Mouse (Mus musculus) WW6 (cell line): ENCODE measurements around the gene Mecr.
"Not testable (repeated sequence)": the region's sequence is repeated elsewhere in the genome, so short reads cannot be mapped to it uniquely, and the experiment has no call there.

Experiments used
- DNase-seq: peaks from one replicate; pipeline ENCODE4 v3.0.0-alpha.2; 2013; ENCODE audit warnings: low read depth, low spot score

Mecr gene

GRCm38 (mm10) chr4:131843290-131843743 is at the start of gene Mecr:
Mecr (plus strand) TSS chr4:131843470.
- DNase-seq, result peak; percentile 75

- no peak for DNase-seq
Measured at GRCm38 (mm10) chr4:131796312-131797080, 46.8 kb upstream of the Mecr start.

DNA sequence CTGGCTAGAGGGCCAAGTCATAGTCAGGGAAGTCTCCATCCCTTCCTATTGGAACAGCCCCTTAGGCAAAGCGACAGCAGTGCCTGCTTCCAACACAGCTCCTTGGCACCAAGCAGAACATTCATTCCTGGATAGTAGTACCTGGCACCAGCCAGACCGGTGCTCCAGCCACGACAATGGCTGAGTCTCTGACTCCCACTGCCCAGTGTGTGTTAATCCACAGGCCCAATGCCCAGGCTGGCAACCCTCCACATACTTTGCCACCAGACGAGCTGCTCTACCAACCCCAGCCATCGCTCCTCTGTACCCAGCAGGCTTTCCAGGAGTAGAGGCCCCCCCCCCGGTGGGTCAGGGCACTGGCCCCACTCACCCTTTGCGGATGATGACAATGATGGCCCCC is 45.8 kb upstream of the Mecr start:
- no peak for DNase-seq

DNA sequence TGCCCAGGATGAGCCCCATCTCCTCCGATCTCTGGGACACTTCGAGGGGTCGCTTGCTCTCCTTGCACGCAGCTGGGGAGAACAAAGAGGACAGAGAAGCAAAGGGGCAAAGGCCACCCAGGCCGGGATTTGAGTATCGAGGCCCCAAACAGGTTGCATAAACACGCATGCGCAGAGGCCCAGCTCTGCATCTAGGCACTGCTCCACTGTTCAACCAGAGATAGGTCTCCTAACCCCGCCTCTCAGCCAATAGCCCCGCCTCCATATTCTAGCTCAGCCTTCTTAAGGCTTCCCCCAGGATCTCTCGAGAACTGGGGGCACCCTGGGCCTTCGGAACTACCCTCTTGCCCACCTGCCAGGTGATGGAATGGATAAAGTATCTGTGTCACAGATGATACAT is 45.4 kb upstream of the Mecr start:
- no peak for DNase-seq

DNA sequence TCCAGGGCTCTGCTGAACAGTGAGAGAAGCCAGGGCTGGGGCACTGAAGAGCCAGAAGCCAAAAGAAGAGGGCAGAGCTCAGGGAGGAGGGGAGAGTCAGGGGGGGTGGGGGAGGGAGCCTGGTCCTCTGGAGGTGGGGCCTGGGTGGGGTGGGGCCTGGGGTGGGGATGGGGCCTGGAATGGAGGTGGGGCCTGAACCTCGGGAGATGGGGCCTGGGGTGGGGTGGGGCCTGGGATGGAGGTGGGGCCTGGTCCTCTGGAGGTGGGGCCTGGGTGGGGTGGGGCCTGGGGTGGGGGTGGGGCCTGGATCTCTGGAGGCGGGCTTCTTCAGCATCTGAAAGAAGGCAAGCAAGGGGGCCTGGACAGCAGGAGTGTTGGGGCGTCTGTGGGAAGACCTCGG is 44.3 kb upstream of the Mecr start:
- no peak for DNase-seq

DNA sequence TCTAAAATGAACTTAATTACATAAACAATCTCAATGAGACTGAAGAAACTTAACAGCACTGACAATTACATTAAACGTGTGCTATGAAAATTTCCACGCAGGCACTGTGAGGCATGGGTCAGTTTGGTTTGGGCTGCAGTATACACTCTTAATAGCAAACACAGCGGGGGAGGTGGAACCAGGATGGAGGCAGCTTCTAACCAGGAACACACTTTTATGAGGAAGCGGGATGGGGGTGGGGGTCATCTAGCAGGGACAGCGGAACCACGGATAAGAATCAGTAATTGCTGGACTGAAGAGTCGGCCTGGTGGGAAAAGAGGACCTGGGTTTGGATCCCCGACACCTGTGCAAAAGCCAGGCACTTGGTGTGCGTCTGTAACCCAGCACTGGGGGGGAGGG is 39.4 kb upstream of the Mecr start:
- DNase-seq, result no peak

DNA sequence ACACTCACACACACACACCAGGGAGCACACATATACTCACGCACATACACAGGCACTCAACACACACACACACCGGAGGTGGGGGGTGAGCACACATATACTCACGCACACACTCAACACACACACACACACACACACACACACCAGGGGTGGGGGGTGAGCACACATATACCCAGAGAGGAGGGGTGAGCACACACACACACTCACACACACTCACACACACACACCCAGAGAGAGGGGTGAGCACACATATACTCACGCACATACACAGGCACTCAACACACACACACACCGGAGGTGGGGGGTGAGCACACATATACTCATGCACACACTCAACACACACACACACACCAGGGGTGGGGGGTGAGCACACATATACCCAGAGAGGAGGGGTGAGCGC is 38.5 kb upstream of the Mecr start:
- not testable (repeated sequence) for DNase-seq

- DNase-seq, result no peak
Measured at GRCm38 (mm10) chr4:131805255-131805654, 38.0 kb upstream of the Mecr start.

GRCm38 (mm10) chr4:131812458-131812857 is 30.8 kb upstream of the Mecr start:
- DNase-seq, result no peak

GRCm38 (mm10) chr4:131813798-131814197 is 29.5 kb upstream of the Mecr start:
- DNase-seq, result no peak

DNA sequence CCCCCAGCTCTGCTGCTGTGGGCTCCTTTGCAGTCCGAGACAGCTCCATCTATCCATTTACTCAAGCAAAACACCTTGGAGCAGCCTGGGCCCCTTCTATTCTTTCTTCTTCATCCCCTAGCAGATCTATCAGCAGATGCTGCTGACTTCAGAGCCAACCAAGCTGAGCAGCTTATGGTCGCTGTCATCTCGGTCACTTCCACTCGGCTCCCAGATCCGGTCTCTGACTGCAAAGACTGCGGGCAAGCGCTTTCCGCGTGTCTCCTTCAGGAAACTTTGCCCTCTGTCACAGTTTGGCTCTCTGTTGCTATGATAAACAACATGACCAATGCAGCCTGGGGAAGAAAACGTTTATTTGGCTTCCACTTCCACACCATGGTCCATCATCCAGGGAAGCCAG is 28.4 kb upstream of the Mecr start:
- no peak for DNase-seq

DNA sequence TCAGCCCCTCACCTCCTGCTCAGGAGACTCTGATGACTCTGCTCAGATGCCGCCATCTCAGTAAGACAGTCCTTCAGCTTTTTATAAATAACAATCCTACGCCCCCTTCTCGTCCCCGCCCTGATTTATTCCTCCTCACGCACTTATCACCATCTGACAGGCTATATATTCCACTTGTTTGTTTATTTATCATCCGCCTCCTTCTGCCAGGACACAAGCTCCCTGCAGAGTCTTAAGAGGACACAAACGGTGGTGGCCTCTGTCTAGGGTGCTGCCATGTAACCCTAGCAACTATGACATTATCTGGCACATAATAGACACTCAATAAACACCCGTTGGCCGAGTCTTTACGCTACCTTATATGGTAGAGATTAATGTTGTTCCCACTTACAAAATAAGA is 27.5 kb upstream of the Mecr start:
- DNase-seq, result no peak

- no peak for DNase-seq
Measured at GRCm38 (mm10) chr4:131818926-131819325, 24.3 kb upstream of the Mecr start.

- DNase-seq, result no peak
Measured at GRCm38 (mm10) chr4:131821161-131821731, 22.0 kb upstream of the Mecr start.

DNA sequence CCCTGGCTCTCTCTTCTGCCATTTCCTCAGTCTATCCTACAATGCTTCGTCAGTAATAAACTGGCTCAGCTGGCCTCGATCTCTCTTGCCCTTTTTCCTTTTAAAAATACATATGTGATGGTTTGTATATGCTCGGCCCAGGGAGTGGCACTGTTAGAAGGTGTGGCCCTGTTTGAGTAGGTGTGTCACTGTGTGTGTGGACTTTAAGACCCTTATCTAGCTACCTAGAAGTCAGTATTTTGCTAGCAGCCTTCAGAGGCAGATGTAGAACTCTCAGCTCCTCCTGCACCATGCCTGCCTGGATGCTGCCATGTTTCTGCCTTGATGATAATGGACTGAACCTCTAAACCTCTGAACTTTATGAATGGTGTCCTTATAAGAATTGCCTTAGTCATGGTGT is 20.7 kb upstream of the Mecr start:
- no peak for DNase-seq

DNA sequence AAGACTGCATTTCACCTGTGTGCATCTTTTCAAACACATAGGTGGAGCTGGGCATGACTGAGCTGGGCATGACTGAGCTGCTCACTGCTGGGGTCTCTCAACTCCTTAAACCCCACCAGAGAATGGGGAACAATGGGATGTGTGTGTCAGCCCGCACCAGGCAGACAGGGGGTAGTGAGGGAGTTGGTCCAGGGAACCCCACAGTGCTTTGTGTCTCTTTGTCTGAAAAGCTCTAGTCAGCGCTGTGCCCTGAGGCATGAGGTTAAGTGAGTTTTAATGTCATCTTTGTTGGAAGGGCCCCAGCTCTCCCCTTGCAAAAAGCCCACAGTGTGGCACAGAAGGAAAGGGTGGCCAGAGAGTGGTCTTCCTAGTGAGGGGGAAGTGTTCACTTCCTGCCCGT is 18.3 kb upstream of the Mecr start:
- DNase-seq, result no peak

- DNase-seq, result no peak
Measured at GRCm38 (mm10) chr4:131825830-131826229, 17.4 kb upstream of the Mecr start.

GRCm38 (mm10) chr4:131826905-131827304 is 16.4 kb upstream of the Mecr start:
- DNase-seq, result no peak

- no peak for DNase-seq
Measured at GRCm38 (mm10) chr4:131829123-131829522, 14.1 kb upstream of the Mecr start.

GRCm38 (mm10) chr4:131831546-131832045 is 11.7 kb upstream of the Mecr start:
- no peak for DNase-seq

GRCm38 (mm10) chr4:131832759-131833407 is 10.4 kb upstream of the Mecr start:
- DNase-seq, result no peak

DNA sequence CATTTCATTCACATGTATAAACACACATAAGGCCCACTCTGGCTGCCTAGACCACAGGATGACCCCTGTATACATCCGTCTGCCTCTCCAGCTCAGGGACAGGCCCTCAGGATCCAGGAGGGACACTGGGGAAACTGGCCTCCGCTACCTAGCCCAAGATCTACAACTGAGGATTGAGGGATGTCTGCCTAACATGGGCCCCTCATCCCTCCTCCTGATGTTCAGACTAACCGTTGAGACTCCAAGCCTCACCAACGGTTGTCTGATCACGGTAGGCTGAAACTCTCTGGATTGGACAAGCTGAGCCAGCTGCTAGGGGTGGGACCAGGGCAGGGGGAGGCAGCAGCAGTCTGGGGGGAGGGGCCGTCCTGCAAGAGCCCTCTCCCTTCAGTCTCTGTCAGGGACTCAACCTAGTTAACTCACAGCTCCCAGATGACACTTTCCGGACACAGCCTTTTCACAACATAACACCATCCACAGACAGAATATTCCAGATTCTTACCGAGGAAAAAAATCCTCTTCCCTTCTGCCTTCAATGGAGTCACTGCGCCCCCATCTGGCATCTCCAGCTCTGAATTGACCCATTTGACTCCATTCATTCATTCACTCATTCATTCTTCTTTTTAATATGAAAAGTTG is 9.2 kb upstream of the Mecr start:
- DNase-seq, result no peak
